Mouse (Mus musculus): ENCODE results near the gene Angptl2. TPM values are rescaled to one million over a fixed set of nuclear protein-coding genes. Genes with fewer than 3 reads are reported as not detected.

Gene Angptl2
- total and polyA plus RNA-seq, 3 experiments = 0.04 to 0.21 TPM; not detected in 1

DNA sequence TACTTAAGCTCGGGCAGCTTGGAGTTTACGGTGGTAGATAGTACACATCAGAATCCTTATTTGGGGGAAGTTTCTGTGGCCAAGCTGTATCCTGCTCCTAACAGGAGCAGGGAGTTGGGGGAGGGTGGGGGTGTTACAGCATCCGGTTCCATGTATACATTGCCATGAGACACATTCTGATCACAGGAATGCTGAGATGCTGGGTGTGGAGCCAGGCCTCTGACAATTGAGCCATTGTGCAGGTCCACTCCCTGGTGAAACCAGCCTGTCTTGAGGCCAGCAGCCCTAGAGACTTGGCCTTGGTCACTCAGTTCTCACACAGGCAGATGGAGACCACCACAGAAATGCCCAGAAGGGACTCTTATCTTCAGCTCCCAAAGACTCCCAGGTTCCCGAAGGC lies 3.8 kb downstream of the Angptl2 start:
- no peaks in the 10 kb centered on the region for H3K36me3 ChIP-seq (replicated peaks in 1 of 2; ENCODE audit: control insufficient read depth in 1 of 2, insufficient read depth in 1 of 2, low read length in 1 of 2)
- no peaks in the 10 kb centered on the region for H3K79me2 ChIP-seq (replicated peaks; ENCODE audit: control insufficient read depth, extremely low read depth, insufficient read depth, poor library complexity, severe bottlenecking)
- DNase-seq (ENCODE audit: extremely low read depth) = no peak
- TF ChIP-seq CHD1 (IDR thresholded peaks at IDR 0.05; ENCODE audit: low read depth, low read length) = no peak
- no peak for TF ChIP-seq SMC3 (IDR thresholded peaks at IDR 0.05; ENCODE audit: low read depth, low read length)
- no peak for TF ChIP-seq GABPA (IDR thresholded peaks at IDR 0.05; ENCODE audit: insufficient replicate concordance, low read depth, low read length)
- no peak for TF ChIP-seq E2F4 (IDR thresholded peaks at IDR 0.05; ENCODE audit: insufficient replicate concordance, low read depth, low read length)
- no peak for TF ChIP-seq CHD2 (IDR thresholded peaks at IDR 0.05; ENCODE audit: low read length)
- no peak for TF ChIP-seq IRF4 (IDR thresholded peaks at IDR 0.05; ENCODE audit: low read depth, low read length)
- TF ChIP-seq MXI1 (IDR thresholded peaks at IDR 0.05; ENCODE audit: low read depth, low read length) = no peak
- no peak for TF ChIP-seq MAFK (IDR thresholded peaks at IDR 0.05; ENCODE audit: insufficient replicate concordance, low read length)
- no peak overlapping the region for H3K9ac ChIP-seq (ENCODE audit: insufficient read depth, low read depth)
- dilution Hi-C loops (cut with MboI; ENCODE audit: extremely low pct_ligation_motif_present, extremely low pct_unique_long_range_greater_than_20kb, low sequenced_read_pairs) = no loop called here
- H3K4me3 ChIP-seq (replicated peaks in 1 of 3; ENCODE audit: low read depth in 2 of 3, low read length in 2 of 3, poor library complexity in 1 of 3) = no peak overlapping the region
- no peaks in the 10 kb centered on the region for H3K27me3 ChIP-seq (replicated peaks)
- in situ Hi-C loops (cut with MboI; ENCODE audit: low pct_ligation_motif_present, low pct_unique_long_range_greater_than_20kb, low sequenced_read_pairs) = no loop called here
- H3K4me1 ChIP-seq (ENCODE audit: control insufficient read depth in 1 of 2, insufficient read depth in 2 of 2) = peaks cover 0 to 13% of the 10 kb centered on the region in 2 experiments; a peak in 1 of 4 replicates
- no peaks in the 10 kb centered on the region for H3K9me3 ChIP-seq (replicated peaks; ENCODE audit: low read length)
- H3K4me2 ChIP-seq (ENCODE audit: insufficient read depth, low read depth, poor library complexity, severe bottlenecking) = no peak overlapping the region
- H3K27ac ChIP-seq (ENCODE audit: insufficient read depth, low read depth) = no peak overlapping the region

DNA sequence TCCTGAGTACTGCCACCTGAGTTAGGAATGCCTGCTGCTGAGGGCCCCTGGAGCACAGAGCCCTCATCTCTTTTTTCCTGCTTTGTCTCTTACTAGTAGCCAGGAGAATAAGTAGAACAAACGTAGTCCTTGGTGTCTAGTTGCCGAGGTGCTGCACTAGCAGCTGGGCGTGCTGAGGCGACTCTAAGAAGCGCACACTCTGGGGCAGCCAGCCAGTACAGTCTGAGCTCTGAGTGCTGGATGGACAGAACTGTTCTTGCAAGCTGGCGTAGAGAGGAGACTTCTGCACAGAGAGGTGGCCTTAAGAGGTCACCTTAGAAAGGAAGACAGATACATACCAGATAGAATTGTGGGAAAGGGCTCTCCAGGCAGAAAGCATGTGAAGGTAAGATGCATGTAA lies 4.4 kb downstream of the Angptl2 start:
- no peak for DNase-seq (ENCODE audit: extremely low read depth)
- no peak overlapping the region for H3K27ac ChIP-seq (ENCODE audit: insufficient read depth, low read depth)
- H3K4me2 ChIP-seq (ENCODE audit: insufficient read depth, low read depth, poor library complexity, severe bottlenecking) = no peak overlapping the region
- in situ Hi-C loops (cut with MboI; ENCODE audit: low pct_ligation_motif_present, low pct_unique_long_range_greater_than_20kb, low sequenced_read_pairs) (no loop called here), dilution Hi-C loops (cut with MboI; ENCODE audit: extremely low pct_ligation_motif_present, extremely low pct_unique_long_range_greater_than_20kb, low sequenced_read_pairs) (no loop called here)
- no peak overlapping the region for H3K4me3 ChIP-seq (replicated peaks in 1 of 3; ENCODE audit: low read depth in 2 of 3, low read length in 2 of 3, poor library complexity in 1 of 3)
- H3K79me2 ChIP-seq (replicated peaks; ENCODE audit: control insufficient read depth, extremely low read depth, insufficient read depth, poor library complexity, severe bottlenecking) = no peaks in the 10 kb centered on the region
- H3K4me1 ChIP-seq (ENCODE audit: control insufficient read depth in 1 of 2, insufficient read depth in 2 of 2) = peaks cover 0 to 11% of the 10 kb centered on the region in 2 experiments; a peak in 1 of 4 replicates
- no peaks in the 10 kb centered on the region for H3K27me3 ChIP-seq (replicated peaks)
- TF ChIP-seq NRF1 (IDR thresholded peaks at IDR 0.05; ENCODE audit: low read depth, low read length) (no peak), USF1 (IDR thresholded peaks at IDR 0.05; ENCODE audit: low read depth, low read length) (no peak), MAFK (IDR thresholded peaks at IDR 0.05; ENCODE audit: insufficient replicate concordance, low read length) (no peak), RCOR1 (conservative IDR thresholded peaks at IDR 0.05; ENCODE audit: low read depth, low read length) (no peak), EP300 (IDR thresholded peaks at IDR 0.05; ENCODE audit: low read length) (no peak), KAT2A (IDR thresholded peaks at IDR 0.05; ENCODE audit: insufficient replicate concordance, low read length) (no peak), JUN (IDR thresholded peaks at IDR 0.05; ENCODE audit: insufficient read depth, low read depth, low read length) (no peak), USF2 (conservative IDR thresholded peaks at IDR 0.05; ENCODE audit: low read depth, low read length) (no peak), CHD1 (IDR thresholded peaks at IDR 0.05; ENCODE audit: low read depth, low read length) (no peak), GABPA (IDR thresholded peaks at IDR 0.05; ENCODE audit: insufficient replicate concordance, low read depth, low read length) (no peak), SIN3A (IDR thresholded peaks at IDR 0.05; ENCODE audit: low read length) (no peak), PAX5 (IDR thresholded peaks at IDR 0.05; ENCODE audit: low read length) (no peak), MXI1 (IDR thresholded peaks at IDR 0.05; ENCODE audit: low read depth, low read length) (no peak), UBTF (IDR thresholded peaks at IDR 0.05; ENCODE audit: low read depth, low read length) (no peak), BHLHE40 (IDR thresholded peaks at IDR 0.05; ENCODE audit: low read depth, low read length) (no peak), ZC3H11A (IDR thresholded peaks at IDR 0.05; ENCODE audit: low read depth, low read length) (no peak), ZKSCAN1 (IDR thresholded peaks at IDR 0.05; ENCODE audit: borderline replicate concordance, low read depth, low read length) (no peak), RAD21 (IDR thresholded peaks at IDR 0.05; ENCODE audit: low read depth, low read length) (no peak), SMC3 (IDR thresholded peaks at IDR 0.05; ENCODE audit: low read depth, low read length) (no peak), IRF4 (IDR thresholded peaks at IDR 0.05; ENCODE audit: low read depth, low read length) (no peak)
- H3K9ac ChIP-seq (ENCODE audit: insufficient read depth, low read depth) = no peak overlapping the region
- no peaks in the 10 kb centered on the region for H3K36me3 ChIP-seq (replicated peaks in 1 of 2; ENCODE audit: control insufficient read depth in 1 of 2, insufficient read depth in 1 of 2, low read length in 1 of 2)
- H3K9me3 ChIP-seq (replicated peaks; ENCODE audit: low read length) = no peaks in the 10 kb centered on the region
